Mouse (Mus musculus): Measurements from ENCODE around the gene Cep350.

DNA sequence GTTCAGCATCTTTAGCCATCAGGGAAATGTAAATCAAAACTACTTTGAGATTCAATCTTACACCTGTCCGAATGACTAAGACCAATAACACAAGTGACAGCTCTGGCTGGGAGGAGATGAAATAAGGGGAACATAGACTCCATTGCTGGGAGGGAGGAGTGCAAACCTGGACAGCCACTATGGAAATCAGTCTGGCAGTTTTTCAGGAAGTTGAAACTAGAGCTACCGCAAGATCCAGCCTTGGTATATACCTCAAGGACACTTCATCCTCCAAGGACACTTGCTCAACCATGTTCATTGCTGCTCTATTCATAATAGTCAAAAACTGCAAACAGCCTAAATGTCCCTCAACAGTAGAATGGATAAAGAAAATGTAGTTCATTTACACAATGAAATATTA lies 23.9 kb downstream of the Cep350 start:
- TF ChIP-seq CTCF (IDR thresholded peaks at IDR 0.05; ENCODE audit: extremely low read depth, insufficient read depth, low read length) (no peak), POLR2A (IDR thresholded peaks at IDR 0.05; ENCODE audit: extremely low read depth, insufficient read depth, low read length) (no peak)

All from cortical plate, adult 2 months (tissue).